Mouse (Mus musculus): ENCODE results near the gene Polr2a. TPM values are rescaled to one million over a fixed set of nuclear protein-coding genes. Genes with fewer than 3 reads are reported as not detected.
A peak's percentile ranks its signal among the peaks of the same experiment; 100 is the strongest.
"Not testable (repeated sequence)": the region's sequence is repeated elsewhere in the genome, so short reads cannot be mapped to it uniquely, and the experiment has no call there.

Polr2a gene
- total RNA-seq, 2 experiments from 2014 or later = 92.4 to 108 TPM

DNA sequence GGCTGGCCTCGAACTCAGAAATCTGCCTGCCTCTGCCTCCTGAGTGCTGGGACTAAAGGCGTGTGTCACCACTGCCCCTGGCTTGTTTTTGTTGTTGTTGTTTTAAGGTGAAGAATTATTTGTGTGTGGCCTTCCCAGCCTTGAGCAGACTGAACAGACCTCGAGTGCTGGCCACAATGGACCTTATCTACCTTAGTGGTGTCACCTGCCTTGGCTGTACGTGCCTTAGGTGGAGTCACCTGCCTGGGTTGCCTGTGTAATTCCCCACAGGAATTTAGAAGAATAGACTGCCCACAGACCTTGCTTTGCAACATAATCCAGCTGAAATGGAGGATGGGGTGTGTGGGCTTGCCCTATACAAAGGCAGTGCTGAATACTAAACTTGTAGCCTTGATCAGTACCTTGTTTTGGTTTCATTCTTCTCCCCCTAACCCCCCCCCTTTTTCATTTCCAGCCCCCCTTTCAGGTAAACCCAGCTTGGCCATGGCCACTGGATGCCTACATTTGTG, 50.5 kb downstream of the Polr2a start:
- DNase-seq (ENCODE audit: low spot score in 2 of 2) = no peak

DNA sequence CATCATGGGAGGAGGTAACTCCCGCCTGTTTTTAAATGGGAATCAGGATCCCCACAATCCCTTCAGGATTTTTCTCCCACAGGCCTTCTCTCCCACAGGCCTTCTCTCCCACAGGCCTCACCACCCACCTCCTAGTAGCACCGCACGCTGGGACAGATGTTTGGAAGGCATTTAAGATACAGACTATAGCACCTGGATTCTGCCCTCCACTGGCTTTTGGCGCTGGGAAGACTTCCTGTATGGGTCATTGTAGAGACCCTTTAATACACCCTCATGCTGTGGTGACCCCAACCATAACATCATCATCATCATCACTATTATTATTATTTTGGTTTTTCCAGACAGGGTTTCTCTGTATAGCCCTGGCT, 51.0 kb downstream of the Polr2a start:
- no peak for DNase-seq (ENCODE audit: low spot score in 2 of 2)

DNA sequence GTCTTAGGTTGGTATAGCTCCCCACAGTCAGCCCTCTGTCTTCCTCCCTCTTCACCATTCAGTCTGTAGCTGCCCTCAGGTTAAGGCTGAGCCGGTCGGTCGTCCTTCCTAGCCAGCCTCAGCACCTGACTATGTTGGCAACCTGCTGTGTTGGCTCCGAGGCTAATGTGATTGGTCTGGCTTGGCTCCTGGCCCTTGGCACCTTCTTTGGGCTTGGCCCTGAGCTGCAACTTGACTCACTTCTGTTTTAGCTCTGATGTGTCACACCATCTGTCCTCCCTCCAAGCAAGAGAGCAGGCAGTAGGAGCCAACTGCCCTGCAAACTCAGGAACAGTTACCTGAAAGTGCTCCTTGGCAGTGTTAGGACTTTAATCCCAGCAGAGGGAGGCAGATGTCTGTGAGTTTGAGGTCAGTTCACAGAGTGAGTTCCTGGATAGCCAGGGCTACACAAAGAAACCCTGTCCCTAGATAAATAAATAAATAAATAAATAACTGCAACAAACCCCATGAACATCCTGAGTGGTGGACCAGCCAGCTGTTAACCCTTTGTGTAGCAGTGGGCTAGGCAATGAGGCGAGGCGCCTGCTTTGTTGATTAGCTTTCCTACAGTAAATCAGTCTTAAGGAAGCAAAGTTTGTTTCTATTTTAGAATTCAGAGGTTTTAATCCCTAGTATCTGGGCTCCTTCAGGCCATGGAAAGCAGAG, 51.5 kb downstream of the Polr2a start:
- DNase-seq (ENCODE audit: low spot score in 2 of 2) = peak in 1 of 2 experiments; percentile 47

DNA sequence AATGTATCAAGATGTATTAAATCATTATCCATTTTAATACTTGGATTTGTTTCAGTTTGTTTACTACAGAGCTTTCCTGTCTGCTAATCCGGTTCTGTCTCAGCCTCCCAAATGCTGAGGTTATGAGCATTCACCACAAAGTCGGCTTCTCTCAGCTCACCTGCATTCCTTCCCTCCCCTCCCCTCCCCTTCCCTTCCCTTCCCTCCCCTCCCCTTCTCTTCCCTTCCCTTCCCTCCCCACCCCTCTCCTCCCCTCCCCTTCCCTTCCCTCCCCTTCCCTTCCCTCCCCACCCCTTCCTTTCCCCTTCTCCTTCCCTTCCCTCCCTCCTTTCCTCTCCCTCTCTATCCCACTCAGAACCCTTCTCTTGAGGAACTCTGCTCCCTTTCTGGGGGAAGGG, 53.8 kb downstream of the Polr2a start:
- no peak for DNase-seq (ENCODE audit: low spot score in 2 of 2)

DNA sequence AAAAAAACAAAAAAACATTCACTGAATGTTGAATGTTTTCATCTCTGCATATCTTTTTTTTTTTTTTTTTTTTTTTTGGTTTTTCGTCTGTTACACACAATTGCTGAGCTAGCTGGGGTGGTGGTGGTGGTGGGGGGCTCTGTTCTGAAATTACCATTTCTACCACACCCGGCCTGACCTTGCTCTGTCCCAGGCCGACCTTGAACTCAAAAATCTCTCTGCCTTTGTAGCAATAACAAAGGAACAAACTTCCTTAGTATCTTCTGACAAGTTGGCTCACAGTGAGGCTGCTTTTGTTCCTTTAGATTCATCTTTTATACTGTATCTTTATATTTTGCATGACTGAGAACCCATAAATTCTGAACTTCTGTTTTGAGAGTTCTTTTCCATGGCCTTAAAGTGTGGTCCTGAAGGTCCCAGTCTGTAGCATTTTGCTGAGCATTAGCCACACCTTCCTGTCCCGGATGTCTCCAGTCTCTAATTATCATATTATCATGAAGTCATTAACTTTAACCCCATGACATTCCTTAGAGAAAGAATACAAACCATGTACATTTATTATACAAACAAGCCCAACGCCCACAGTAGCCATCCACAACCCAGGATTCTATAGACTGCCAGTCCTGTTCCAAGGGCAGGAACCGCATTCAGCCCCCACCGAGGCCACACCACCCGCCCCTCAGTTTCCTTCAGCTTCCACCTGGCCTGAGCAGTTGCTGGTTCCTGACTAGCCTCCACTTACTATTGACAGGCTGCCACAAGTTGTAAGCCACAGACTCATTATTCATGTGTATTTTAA, 54.4 kb downstream of the Polr2a start:
- no peak for DNase-seq (ENCODE audit: low spot score in 2 of 2)

DNA sequence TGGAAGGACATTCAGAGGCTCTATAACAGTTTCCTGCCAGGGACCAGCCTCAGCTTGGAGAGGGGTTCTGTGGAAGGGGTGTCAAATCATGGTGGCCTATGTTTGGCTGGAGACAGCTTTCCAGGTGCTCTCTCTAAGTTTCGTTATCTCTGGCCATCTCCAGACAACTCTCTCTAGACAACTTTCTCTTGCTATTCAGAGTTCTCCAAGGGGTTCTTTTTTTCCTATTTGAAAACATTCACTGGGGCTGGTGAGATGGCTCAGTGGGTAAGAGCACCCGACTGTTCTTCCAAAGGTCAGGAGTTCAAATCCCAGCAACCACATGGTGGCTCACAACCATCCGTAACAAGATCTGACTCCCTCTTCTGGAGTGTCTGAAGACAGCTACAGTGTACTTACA, 55.1 kb downstream of the Polr2a start:
- DNase-seq (ENCODE audit: low spot score in 2 of 2) = not testable (repeated sequence)

DNA sequence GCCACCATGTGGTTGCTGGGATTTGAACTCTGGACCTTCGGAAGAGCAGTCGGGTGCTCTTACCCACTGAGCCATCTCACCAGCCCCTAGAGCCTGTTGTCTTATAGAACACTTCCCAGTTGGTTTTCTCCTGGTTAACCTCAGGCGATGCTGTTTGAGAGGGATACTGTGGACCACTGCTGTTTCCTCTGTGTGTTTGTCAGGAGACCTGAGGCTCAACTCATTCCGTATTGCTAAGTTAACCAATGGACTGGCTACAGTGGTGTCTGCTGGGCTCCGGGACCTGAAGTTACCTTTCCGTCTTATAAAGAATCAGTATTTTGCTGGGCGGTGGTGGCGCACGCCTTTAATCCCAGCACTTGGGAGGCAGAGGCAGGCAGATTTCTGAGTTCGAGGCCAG, 55.6 kb downstream of the Polr2a start:
- not testable (repeated sequence) for DNase-seq (ENCODE audit: low spot score in 2 of 2)

DNA sequence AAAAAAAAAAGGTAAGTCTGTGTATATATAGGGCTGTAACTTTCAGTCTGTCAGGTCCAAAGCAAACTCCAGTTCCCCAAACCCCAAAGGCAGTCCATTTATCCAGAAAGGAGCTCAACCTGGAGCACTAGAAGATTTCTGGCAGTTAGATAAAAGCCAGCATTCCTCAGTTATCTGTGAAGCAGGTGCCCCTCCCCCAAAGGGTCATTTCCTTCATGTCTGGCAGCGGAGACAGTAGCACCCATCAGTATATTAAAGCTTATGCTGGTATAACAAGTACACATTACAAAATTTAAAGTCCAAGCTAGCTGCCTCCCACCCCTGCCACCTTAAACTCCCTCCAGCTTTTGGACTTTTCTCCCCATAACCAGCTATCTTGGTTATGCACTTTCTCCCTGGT, 58.8 kb downstream of the Polr2a start:
- no peak for DNase-seq (ENCODE audit: low spot score in 2 of 2)

DNA sequence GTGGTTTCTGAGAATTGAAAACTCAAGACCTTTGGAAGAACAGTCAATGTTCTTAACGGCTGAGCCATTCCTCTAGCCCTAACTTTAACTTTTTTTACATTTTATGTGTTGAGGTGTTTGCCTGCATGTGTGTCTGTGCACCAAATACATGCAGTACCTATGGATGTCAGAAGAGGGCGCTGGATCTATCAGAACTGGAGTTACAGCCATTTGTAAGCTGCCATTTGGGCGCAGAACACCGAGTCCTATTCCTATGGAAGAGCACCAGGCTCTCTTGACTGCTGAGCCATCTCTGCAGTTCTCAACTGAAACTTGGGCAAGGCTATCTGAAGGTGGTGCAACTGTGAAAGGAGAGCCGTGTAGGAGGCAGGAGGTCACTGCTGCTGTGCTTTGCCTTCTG, 59.9 kb downstream of the Polr2a start:
- no peak for DNase-seq (ENCODE audit: low spot score in 2 of 2)

DNA sequence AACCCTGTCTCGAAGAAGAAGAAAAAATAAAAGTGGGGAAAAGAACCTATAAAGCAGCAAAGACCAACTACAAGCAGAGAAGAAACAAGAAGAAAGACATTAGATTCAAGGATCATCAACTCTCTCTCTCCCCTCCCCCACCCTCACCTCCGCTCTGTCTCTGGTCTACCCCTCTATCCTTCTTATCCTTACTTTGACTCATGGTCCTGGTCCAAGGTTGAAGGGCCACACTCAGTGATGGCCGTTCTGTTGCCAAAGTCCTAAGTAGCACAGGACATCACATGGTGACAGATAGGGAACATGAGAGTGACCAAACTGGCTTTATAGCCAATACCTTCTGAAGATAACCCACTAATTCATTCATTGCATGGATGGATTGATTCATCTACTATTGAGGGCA, 61.0 kb downstream of the Polr2a start:
- no peak for DNase-seq (ENCODE audit: low spot score in 2 of 2)

DNA sequence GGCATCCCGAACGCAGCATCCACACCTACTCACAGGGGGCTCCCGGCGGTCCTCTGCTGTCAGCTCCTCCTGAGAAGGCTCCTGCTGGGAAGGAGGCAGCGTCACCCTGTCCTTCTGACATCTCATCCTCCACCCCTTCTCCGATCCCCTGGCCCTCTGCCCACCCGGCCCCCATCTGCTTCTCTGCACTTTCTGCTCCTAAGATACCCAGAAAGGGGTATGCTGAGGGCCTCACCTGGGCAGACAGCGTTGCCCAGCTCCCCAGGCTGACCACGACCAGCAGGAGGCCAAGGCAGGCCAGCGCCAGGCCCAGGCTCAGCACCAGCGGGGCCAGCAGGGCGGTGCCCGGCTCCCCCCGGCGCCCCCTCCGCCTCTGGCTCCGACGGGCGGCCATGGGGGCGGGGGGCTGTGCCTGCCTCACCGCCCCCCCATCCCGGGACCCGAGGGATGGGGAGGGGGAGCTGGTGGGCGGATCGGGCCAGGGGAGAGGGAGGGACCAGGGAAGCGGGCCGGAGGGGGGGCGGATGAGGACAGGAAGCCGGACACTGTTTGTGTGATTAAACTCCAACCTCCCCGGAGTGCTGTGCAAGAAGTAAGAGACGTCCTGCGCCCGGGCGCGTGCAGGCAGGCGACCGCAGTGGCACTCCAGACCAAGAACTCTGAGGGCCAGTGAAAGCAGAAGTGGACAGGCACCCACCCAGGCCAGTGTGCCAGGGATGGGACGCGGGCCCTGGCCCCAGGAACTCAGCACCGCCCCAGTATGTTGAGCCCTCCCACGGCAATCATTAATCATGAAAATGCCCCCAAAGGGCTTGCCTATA, 62.9 kb downstream of the Polr2a start, which contains the start of the genes Tnfsf12 and Tnfsfm13:
TSS of gene Tnfsf12 (minus strand) at position 489 of the 821 bp plus-strand sequence.
TSS of gene Tnfsfm13 (minus strand) at position 738 of the 821 bp plus-strand sequence.
- DNase-seq (ENCODE audit: low spot score in 2 of 2) = peak; percentile 46 to 62

DNA sequence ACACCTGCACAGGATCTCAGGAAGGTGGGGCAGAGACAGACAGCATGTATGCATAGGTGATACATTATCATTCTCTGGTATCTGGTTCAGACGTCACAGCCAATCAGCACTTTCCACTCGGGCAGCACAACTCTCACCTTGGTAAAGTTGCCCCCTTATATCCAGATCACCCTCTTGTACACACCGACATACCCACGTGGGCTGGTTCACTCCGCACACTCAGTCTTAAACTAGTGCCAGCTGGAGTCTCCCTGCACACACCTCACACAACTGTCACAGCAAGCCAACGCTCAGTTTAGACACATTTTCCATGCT, 63.4 kb downstream of the Polr2a start:
- no peak for DNase-seq (ENCODE audit: low spot score in 2 of 2)

DNA sequence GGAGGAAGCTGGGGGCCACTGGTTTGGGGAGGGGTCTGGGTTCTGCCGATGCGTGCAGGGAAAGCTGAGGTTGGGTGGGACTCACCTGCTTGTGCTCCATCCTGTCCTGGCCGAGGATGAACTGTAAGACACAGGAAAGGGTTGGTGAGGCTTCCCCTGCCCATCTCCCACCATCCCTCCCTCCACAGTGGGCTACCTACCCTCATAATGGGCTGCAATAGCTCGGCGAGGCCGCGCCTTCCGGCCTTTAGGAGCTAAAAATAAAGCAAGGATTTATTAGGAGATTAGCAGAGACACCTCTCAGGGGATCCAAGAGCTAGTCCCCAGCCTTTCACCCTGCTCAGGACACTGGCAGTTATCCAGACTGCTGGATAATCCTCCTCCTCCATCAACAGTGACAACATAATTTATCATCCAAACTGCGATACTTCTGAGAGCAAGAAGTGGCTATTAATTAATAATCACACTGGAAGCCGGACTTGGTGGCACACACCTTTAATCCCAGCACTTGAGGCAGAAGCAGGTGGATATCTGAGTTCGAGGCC, 64.9 kb downstream of the Polr2a start:
- DNase-seq (ENCODE audit: low spot score in 2 of 2) = no peak

DNA sequence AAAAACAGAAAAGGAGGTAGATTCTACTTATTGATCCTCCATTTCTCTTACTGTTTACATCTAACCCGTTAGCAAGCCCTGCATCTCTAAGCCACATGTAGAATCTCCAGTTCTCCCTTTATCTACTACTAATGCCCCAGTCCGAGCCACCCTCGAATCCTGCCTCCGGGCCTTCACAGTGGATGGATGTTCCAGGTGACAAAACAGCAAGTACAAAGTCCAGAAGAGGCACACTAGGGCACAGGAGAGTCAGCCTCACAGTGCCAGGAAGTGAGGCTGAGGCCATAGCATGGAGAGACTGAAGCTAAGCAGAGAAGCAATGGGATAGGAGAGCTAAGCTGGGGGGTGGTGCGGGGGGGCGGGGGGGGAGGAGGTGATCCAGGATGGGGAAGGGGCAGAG, 65.6 kb downstream of the Polr2a start:
- DNase-seq (ENCODE audit: low spot score in 2 of 2) = no peak

DNA sequence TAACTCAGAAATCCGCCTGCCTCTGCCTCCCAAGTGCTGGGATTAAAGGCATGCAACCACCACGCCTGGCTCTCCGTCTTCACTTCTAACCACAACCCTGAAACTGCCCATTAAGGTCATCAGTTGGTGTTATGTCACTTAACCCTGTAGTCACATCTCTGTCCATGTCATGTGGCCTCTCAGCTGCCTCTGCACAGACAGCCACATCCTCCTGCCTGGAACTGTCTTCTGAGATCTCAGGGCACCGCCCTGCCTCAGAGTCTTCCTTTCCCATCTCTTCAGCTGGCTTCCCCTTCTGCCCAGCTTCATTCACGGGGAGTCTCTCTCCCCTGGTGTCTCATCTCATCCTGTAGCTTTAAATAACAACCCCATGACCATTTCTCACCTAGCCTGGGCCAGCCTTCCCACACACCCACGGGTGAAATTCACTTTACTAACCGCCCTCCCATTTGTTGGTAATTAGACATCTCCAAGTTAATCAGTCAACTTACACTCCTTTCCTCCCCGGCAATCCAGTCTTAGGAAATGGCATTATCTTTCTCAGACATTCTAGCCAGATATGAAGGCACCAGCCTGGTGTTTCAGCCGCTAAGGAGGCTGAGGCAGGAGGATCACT, 66.1 kb downstream of the Polr2a start:
- no peak for DNase-seq (ENCODE audit: low spot score in 2 of 2)

DNA sequence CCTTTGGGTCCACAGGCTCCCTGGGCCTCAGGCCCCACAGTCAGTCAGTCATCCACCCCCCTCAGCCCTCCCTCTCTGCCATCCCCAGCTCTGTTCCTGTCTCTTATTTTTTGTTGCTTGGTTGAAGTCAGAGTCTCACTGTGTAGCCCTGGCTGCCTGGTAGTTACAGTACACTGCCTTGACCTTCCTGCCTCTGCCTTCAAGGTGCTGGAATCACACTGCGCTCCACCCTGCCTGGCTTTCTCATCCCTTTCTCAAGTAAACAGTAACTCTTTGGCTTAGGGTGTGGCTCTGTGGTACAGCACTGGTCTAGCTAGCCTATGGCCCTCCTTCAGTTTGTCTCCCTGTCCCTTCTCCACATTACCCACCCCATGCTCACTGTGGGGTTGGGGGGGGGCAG, 68.5 kb downstream of the Polr2a start:
- no peak for DNase-seq (ENCODE audit: low spot score in 2 of 2)

DNA sequence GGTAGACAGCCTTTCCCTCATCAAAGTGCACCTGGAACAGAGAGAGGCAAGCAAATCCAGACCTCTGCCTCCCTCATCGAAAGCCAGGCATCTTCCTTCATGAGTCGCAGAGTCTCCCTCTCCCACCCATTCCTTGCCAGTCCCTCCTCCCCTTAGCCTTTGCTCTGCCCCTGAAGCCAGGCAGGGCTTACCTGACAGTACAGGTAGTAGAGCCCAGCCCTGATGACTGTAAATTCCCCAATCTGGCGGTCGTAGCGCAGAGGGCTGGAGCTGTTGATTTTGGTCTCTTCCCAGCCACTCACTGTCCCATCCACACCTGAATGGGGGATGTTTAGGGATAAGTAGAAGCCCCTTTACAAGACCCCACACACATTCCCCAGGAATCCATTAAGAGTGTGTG, 71.4 kb downstream of the Polr2a start:
- DNase-seq (ENCODE audit: low spot score in 2 of 2) = no peak

DNA sequence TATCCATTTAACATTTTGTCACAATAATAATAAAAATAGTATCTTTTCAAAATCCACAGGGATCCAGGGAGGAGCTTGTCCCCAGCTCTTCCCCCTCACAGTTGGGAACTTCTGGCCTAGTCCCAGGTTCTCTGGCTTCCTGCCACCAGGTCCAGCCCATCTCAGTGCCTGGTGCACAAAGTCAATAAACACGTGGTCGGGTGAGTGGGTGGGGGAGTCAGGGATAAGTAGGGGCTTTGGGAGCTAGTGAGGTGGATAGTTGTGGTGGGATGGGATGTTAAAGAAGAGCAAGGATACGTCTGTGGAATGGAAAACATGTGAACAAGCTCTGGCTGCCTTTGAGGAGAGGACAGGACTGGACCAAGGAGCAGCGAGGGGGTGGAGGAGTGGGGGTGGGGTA, 72.1 kb downstream of the Polr2a start:
- no peak for DNase-seq (ENCODE audit: low spot score in 2 of 2)

DNA sequence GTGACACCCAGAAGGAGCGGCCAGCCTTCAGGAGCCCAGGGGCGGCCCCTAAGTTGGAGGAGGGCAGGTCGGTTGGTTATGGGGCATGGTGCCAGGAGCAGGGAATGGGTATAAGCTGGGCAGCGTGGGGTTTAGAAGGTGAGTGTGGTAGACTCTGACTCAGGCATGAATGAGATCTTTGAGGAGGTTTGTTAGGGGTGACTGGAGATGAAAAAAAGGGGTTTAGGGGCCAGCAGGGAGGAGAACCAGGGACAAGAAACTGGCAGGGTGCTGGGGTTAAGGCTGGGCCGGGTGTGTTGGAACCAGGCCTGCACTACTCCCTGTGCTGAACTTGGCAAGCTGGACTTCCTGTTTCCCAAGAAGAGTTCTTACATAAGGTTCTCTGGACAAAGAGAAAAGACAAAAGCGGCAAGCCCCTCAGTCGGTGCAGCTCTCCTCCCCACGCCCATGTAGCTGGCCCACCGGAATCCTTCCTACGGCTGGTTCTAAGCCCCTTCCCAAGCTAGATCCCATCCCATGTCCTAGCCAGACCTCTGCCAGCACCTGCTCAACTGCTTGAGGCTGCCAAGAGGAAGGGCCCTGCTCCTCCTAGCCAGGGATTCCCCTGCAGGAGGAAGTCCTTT, 72.8 kb downstream of the Polr2a start, which contains the start of gene Tnfsf13:
TSS of gene Tnfsf13 (minus strand) at position 259 of the 623 bp plus-strand sequence.
- DNase-seq (ENCODE audit: low spot score in 2 of 2) = no peak

DNA sequence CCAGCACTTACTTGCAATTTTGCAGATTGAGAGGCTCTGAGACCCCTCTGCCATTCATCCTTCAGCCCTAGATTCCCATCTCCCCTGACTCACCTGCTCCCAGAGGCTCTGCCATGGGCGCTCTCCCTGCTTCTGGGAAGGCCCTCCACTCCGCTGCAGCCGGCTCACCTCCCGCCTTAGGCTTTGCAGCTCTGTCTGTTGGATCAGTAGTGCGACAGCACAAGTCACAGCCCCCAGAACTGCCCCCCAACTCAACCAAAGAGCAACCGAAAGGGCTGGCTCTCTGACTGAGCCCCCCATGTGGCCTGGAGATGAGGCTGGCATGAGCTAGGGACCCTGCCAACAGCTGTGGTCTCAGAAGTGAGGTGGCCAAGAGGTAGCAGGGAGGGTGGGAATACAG, 73.5 kb downstream of the Polr2a start:
- no peak for DNase-seq (ENCODE audit: low spot score in 2 of 2)

All from adrenal gland, postnatal 4 days (tissue).